Mouse (Mus musculus) bone marrow macrophage, adult 2 months (primary cell): ENCODE results near the gene Cbln3. TPM values are rescaled to one million over a fixed set of nuclear protein-coding genes. Genes with fewer than 3 reads are reported as not detected.

Source experiments
- H3K27ac ChIP-seq: 2 replicates; pipeline ENCODE4 v1.5.1; 2012; ENCODE audit warnings: low read depth, low read length; ENCODE audit not compliant: insufficient read depth
- H3K4me1 ChIP-seq: 2 replicates; pipeline ENCODE4 v1.6.1; 2012; ENCODE audit warnings: low read length; ENCODE audit not compliant: control insufficient read depth, insufficient read depth
- H3K4me3 ChIP-seq: 2 replicates; pipeline ENCODE4 v1.5.1; 2012; ENCODE audit warnings: mild to moderate bottlenecking, low read length, moderate library complexity; ENCODE audit not compliant: insufficient read depth
- CTCF ChIP-seq: IDR thresholded peaks from 2 replicates; pipeline ENCODE4 v1.5.1; 2012; ENCODE audit warnings: low read depth, mild to moderate bottlenecking, low read length, moderate library complexity
- POLR2A ChIP-seq: IDR thresholded peaks from 2 replicates; pipeline ENCODE4 v1.6.1; 2012; ENCODE audit warnings: mild to moderate bottlenecking, low read depth, low read length, borderline replicate concordance
- polyA plus RNA-seq: library from polyadenylated mRNA; stranded (reverse); fragments of >200 nt; gene quantifications from 2 replicates; pipeline ENCODE4 v1.2.4, GENCODE M21; 2012; ENCODE audit not compliant: missing spikeins, insufficient read depth, insufficient read length

The Cbln3 gene
- polyA plus RNA-seq, 1 experiment = not detected

GRCm38 (mm10) chr14:55833126-55833525, 51.1 kb downstream of the Cbln3 start:
- Histone ChIP-seq H3K4me3 (no peak overlapping the region), H3K4me1 (no peaks in the 10 kb centered on the region), H3K27ac (no peak overlapping the region)
- TF ChIP-seq CTCF (no peak), POLR2A (no peak)

- Histone ChIP-seq H3K4me1 (no peaks in the 10 kb centered on the region), H3K27ac (no peak overlapping the region), H3K4me3 (no peak overlapping the region)
- no peak for TF ChIP-seq POLR2A
- TF ChIP-seq CTCF = no peak
Observed at GRCm38 (mm10) chr14:55830331-55830730, 53.9 kb downstream of the Cbln3 start.

- no peaks in the 10 kb centered on the region for H3K4me1 ChIP-seq
- TF ChIP-seq POLR2A (no peak), CTCF (no peak)
- H3K4me3 ChIP-seq = no peak overlapping the region
- no peak overlapping the region for H3K27ac ChIP-seq
Observed at GRCm38 (mm10) chr14:55829854-55830253, 54.3 kb downstream of the Cbln3 start.

Other genes starting within 250 kb of the Cbln3 start
- gene Ipo4, start 248.4 kb downstream of the Cbln3 start, polyA plus RNA-seq = 31.4 and 33.3 TPM in 2 replicates
- 0.59 and 3.0 TPM in 2 replicates for gene Gm49378, start 246.5 kb downstream of the Cbln3 start, polyA plus RNA-seq
- 61.9 and 64.9 TPM in 2 replicates for gene Tm9sf1, start 240.6 kb downstream of the Cbln3 start, polyA plus RNA-seq
- 1.6 and 1.7 TPM in 2 replicates for gene Tssk4, start 234.2 kb downstream of the Cbln3 start, polyA plus RNA-seq
- 35.9 and 36.3 TPM in 2 replicates for gene Mdp1, start 223.9 kb downstream of the Cbln3 start, polyA plus RNA-seq
- gene Gmpr2, start 212.5 kb downstream of the Cbln3 start, polyA plus RNA-seq = 38.8 and 41.2 TPM in 2 replicates
- gene Nedd8, start 212.3 kb downstream of the Cbln3 start, polyA plus RNA-seq = 318 and 335 TPM in 2 replicates
- 18.0 and 19.5 TPM in 2 replicates for gene Tinf2, start 202.6 kb downstream of the Cbln3 start, polyA plus RNA-seq
- gene Tgm1, start 170.5 kb downstream of the Cbln3 start, polyA plus RNA-seq = 0.59 and 1.1 TPM in 2 replicates
- 28.2 and 29.4 TPM in 2 replicates for gene Rabggta, start 162.1 kb downstream of the Cbln3 start, polyA plus RNA-seq
- 117 and 120 TPM in 2 replicates for gene Dhrs1, start 138.7 kb downstream of the Cbln3 start, polyA plus RNA-seq
- 17.1 and 22.1 TPM in 2 replicates for gene Nop9, start 138.7 kb downstream of the Cbln3 start, polyA plus RNA-seq
- 0.67 TPM in 1 of 2 replicates, not detected in the other for gene Cideb, start 125.9 kb downstream of the Cbln3 start, polyA plus RNA-seq
- gene Ltb4r2, start 123.0 kb downstream of the Cbln3 start, polyA plus RNA-seq = 0.15 and 0.25 TPM in 2 replicates
- 1.5 and 1.7 TPM in 2 replicates for gene Ltb4r1, start 118.4 kb downstream of the Cbln3 start, polyA plus RNA-seq
- not detected in 2 replicates for gene Adcy4, start 100.3 kb downstream of the Cbln3 start, polyA plus RNA-seq
- gene Ripk3, start 95.5 kb downstream of the Cbln3 start, polyA plus RNA-seq = 28.4 and 31.8 TPM in 2 replicates
- gene Nfatc4, start 61.2 kb downstream of the Cbln3 start, polyA plus RNA-seq = 0.36 and 0.99 TPM in 2 replicates
- 2.3 and 3.2 TPM in 2 replicates for gene Nynrin, start 30.4 kb downstream of the Cbln3 start, polyA plus RNA-seq
- 26.8 and 28.9 TPM in 2 replicates for gene Khnyn, start 555 bp upstream of the Cbln3 start, polyA plus RNA-seq
- 2.0 and 3.2 TPM in 2 replicates for gene Sdr39u1, start 15.9 kb upstream of the Cbln3 start, polyA plus RNA-seq
- gene Cma1, start 60.3 kb upstream of the Cbln3 start, polyA plus RNA-seq = not detected in 2 replicates
- gene Cma2, start 66.6 kb upstream of the Cbln3 start, polyA plus RNA-seq = not detected in 2 replicates
- gene Mcpt1, start 133.6 kb upstream of the Cbln3 start, polyA plus RNA-seq = not detected in 2 replicates
- gene Mcpt9, start 146.1 kb upstream of the Cbln3 start, polyA plus RNA-seq = not detected in 2 replicates
- gene Mcpt2, start 157.6 kb upstream of the Cbln3 start, polyA plus RNA-seq = not detected in 2 replicates
- not detected in 2 replicates for gene Mcpt4, start 177.9 kb upstream of the Cbln3 start, polyA plus RNA-seq
- gene Mcpt8, start 200.9 kb upstream of the Cbln3 start, polyA plus RNA-seq = 0.67 TPM in 1 of 2 replicates, not detected in the other
- gene Ctsg, start 218.2 kb upstream of the Cbln3 start, polyA plus RNA-seq = not detected in 2 replicates
- gene Gzme, start 236.2 kb upstream of the Cbln3 start, polyA plus RNA-seq = 0.60 and 1.1 TPM in 2 replicates
- gene Gzmd, start 248.2 kb upstream of the Cbln3 start, polyA plus RNA-seq = not detected in 2 replicates